Mouse (Mus musculus) heart, adult 2 months (tissue): ENCODE results near the gene Bcl9l.

Experiments used
- CTCF ChIP-seq: fragments of 200-600 bp; IDR thresholded peaks from 2 replicates; pipeline ENCODE4 v1.8.1; 2022; ENCODE audit warnings: antibody characterized with exemption, mild to moderate bottlenecking, moderate library complexity
- EP300 ChIP-seq: fragments of 200-500 bp; IDR thresholded peaks from 2 replicates; pipeline ENCODE4 v1.6.1; 2011; ENCODE audit warnings: low read depth, low read length, control low read depth; ENCODE audit not compliant: insufficient read depth
- POLR2A ChIP-seq: fragments of 200-500 bp; IDR thresholded peaks from 2 replicates; pipeline ENCODE4 v1.6.1; 2011; ENCODE audit warnings: mild to moderate bottlenecking, low read depth, low read length, control low read depth; ENCODE audit not compliant: insufficient read depth

DNA sequence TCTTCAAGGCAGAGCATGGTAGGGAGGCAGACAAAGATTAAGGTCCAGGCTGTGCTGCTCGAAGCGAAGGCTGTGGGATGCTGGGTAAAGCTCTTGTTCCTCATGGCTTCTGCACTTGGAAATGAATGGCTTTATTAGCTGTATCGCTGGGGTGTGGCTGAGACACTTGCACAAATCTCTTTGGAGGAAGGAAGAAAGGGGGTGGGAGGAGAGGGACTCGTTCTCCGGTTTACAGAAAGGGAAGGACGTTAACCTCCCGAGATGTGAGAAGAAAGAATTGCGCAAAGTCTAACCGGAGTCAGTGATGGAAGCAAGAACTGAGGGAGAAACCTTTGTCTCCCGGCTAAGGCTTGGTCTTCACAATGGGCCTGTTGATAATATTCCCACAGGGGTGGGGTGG is 68.5 kb downstream of the Bcl9l start:
- no peak for TF ChIP-seq POLR2A
- no peak for TF ChIP-seq CTCF
- no peak for TF ChIP-seq EP300
